Mouse (Mus musculus) gastrocnemius, adult 8-10 months (tissue): Measurements from ENCODE around the gene Igsf9. TPM values are rescaled to one million over a fixed set of nuclear protein-coding genes. Genes with fewer than 3 reads are reported as not detected.

Experiments used
- DNase-seq, 2 experiments: peaks; one replicate each; pipeline ENCODE4 v3.0.0; 2022; ENCODE audit warnings: low spot score in 2 of 2
- total RNA-seq, 4 experiments: library from RNA; stranded (reverse); gene quantifications; 2 replicates each; pipeline ENCODE4 v1.2.4; 2022

Gene Igsf9
- total RNA-seq, 4 experiments from 2014 or later = 0.20 TPM; not detected in 3

DNA sequence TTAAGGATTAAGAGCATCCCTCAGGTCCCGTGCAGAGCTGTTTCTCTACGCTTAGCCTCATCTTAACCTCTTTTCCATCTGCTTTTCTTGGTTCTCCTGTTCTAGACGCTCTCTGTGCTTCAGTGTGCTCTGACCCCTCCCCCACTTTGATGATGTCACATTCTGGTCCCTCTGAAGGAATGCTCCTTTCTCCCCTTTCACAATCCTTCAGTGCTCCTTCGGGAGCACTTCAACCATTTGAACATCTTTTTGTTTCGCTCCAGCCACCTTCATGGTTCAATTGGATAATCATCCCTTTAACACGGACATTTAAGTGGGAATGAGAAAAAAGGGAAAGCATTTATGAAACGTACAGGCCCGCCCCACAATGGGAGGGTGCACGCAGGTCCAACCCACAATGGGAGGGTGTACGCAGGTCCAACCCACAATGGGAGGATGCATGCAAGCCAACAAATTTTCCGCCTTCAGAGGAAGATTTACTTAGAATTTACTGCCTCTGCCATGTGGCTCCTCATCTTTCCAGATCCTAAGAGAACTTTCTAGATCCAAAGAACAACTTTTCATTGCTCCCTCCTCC, 13.2 kb upstream of the Igsf9 start:
- no peak for DNase-seq

GRCm38 (mm10) chr1:172469373-172469772, 12.2 kb upstream of the Igsf9 start:
- DNase-seq = no peak

GRCm38 (mm10) chr1:172469810-172470448, 11.7 kb upstream of the Igsf9 start:
- no peak for DNase-seq

GRCm38 (mm10) chr1:172472909-172473308, 8.7 kb upstream of the Igsf9 start:
- DNase-seq = no peak

- no peak for DNase-seq
Measured at GRCm38 (mm10) chr1:172474196-172474595, 7.4 kb upstream of the Igsf9 start.

DNA sequence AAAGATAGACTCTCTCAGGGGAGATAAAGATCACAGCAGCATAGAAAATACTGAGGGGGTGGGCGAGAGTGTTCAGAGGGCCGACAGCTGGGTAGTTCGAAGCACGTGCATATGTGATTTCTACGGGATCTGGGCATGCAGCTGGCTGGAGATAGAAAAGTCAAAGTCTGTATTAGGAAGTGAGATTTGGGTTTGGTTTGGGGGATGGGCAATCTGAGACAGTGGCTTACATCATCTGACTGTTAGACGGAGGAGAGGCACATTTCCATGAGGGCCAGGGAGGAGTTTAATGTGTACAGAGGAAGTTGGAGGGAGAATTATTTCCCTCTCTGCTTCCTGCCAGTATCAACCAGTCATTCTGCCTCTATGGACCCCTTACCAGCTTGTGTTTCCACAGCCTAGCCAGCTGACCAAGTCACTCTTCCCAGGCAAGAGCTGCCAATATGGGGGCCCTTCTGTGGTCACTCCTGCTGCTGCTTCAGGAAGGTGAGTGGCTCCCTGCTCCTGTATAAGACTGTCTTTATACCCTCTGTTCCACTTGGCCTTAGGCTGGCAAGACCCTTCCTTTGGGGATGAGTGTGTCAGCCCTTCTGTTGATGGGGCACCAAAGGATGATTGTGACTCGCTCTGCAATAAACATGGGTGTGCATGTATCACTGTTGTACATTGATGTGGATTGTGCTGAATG, 6.4 kb upstream of the Igsf9 start, which contains the start of gene Slamf9:
TSS of gene Slamf9 (plus strand) at position 305 of the 688 bp plus-strand sequence.
- DNase-seq = no peak

DNA sequence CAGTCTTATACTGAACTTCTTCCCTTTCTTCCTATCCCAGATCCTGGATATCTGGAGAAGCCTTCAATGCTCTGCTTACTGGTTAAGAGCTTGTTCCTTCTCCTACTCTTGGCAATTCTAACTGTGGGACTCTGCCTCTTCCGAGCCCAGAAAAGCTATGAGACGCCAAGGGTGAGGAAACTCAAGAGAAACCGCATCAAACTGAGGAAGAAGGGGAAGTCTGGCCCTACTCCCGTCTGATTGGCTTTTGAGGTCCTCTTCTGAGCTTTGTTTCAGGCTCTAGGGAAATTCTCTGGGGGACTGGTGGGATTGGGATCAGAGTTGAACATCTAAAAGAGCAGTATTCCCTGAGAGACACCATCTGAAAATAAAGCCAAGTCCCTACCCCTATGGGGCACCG, 3.6 kb upstream of the Igsf9 start:
- DNase-seq = no peak

DNA sequence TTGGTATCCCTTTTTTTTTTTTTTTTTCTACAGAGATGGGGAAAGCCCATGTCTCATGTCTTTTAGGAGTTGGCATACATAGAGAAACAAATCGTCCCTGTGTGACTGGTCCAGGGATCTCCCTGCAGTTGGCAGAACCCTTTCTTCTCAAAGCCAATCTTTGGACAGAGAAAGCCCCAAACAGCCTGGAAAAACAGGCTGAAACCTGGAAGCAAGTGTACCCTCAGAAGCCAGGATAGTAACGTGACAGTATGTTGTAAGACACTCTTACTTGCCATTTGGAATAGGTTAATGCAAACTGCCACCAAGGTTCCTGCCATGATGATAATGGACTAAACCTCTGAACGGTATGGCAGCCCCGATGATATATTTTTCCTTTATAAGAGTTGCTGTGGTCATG, 1.2 kb upstream of the Igsf9 start:
- DNase-seq = no peak

GRCm38 (mm10) chr1:172481111-172481510, 477 bp upstream of the Igsf9 start:
- no peak for DNase-seq

DNA sequence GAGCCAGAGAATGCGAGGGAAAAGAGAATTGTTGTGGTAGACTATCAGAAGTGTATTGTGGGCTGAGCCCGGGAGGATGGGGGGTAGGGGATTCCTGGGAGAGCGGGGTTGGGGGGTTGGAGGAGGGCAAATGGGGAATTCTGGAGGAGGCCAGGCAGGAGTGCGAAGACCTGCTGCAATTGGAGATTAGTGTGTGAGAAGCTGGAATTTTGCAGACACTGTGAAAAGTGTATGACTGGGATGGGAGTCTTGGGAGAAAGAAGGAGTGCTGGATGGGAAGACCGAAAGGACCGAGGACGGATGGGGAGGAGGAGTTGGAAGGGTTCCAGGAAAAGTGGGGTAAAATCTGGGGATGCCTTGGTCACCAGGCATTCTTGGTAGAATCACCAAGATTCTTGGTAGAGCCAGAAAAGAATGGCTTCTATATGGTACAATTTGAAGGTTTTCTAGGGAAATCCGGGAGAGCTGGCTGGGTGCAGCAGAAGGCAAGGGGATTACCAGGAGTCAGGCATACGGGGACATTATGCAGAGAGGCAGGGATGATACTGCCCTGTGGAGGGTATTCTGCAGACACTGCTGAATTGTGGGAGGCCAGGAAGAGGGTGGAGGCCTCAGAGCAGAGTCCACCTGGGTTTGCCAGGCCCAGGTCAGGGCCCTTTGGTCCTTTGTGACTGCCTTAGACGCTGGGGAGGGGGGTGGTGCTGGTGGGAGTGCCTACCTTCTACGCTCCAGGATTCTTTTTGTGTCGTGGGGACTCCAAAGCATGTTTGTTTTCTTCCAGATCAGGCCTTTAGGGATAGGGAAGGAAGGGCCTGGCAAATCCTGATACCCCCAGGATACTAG, 1.2 kb downstream of the Igsf9 start:
- no peak for DNase-seq

DNA sequence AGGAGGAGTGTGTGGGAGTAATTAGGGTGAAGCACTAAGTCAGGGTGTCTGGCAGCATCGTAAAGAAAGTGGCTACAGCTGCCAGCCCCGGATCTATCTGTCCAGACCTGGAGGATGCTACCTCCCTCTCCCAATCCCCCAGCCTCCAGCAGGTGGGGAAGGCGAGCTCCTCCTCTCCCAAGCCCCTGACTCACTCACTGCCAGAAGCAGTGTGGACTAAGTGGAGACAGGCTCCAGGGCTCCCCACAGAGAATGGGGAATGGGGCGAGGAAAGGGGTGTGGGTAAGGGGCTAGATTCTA, 1.7 kb downstream of the Igsf9 start:
- no peak for DNase-seq

- DNase-seq = no peak
Measured at GRCm38 (mm10) chr1:172484236-172484635, 2.6 kb downstream of the Igsf9 start.

GRCm38 (mm10) chr1:172484671-172485070, 3.1 kb downstream of the Igsf9 start:
- no peak for DNase-seq

- no peak for DNase-seq
Measured at GRCm38 (mm10) chr1:172485821-172486220, 4.2 kb downstream of the Igsf9 start.

DNA sequence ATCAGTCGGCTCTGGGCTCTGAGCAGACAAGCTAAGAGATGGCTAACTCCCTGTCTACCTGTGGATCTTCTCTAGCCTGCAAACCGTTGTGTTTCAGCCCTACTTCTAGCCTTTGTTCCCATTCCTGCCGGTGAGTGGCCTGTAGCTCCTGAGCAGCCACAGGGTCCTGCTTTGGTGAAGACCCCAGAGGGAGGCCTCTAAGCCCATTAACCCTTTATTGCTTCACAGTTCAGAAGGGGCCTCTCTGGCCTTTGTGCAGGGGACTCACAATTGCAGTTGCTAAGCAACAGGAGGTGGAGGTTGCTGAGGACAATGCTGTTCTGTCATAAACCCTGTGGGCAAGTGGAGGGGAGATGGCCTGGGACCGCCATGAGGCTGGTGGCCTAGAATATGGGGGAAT, 4.6 kb downstream of the Igsf9 start:
- DNase-seq = no peak

GRCm38 (mm10) chr1:172486651-172487050, 5.1 kb downstream of the Igsf9 start:
- no peak for DNase-seq

- no peak for DNase-seq
Measured at GRCm38 (mm10) chr1:172487859-172488258, 6.3 kb downstream of the Igsf9 start.

GRCm38 (mm10) chr1:172488831-172489230, 7.2 kb downstream of the Igsf9 start:
- no peak for DNase-seq

- no peak for DNase-seq
Measured at GRCm38 (mm10) chr1:172489585-172490250, 8.1 kb downstream of the Igsf9 start.

DNA sequence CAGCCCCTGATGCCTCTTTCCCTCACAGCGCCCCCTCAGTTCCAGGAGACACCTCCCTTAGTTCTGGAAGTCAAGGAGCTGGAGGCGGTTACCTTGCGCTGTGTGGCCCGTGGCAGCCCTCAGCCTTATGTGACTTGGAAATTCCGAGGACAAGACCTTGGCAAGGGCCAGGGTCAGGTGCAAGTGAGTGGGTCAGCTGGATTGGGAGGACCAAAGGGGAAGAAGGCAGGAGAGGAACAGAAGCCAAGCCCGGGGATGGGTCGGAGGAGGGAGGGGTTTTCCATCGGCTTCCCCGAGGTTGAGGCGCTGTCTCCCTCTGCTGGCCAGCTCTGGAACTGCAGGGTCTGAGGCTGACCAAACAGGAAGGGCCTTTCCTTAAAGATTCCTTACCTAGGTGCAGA, 8.7 kb downstream of the Igsf9 start:
- peak; percentile 70 to 71 for DNase-seq

GRCm38 (mm10) chr1:172492047-172492446, 10.5 kb downstream of the Igsf9 start:
- DNase-seq = no peak

DNA sequence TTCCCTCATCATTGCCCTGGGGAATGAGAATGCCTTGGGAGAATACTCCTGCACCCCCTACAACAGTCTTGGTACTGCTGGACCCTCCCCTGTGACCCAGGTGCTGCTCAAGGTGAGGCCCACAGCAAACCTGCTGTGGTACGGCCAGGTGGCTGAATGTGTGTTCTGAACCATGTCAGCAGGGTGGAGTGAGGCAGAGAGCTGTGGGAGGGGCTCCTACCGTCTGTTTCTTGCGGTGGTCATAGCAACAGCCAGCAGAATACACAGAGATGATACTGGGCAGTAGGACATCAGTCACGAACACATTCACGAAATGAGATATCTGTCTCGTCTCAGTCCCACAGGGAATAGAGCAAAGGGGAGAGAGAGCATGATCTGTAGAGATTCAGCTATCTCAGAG, 11.9 kb downstream of the Igsf9 start:
- no peak for DNase-seq
